Mouse (Mus musculus): ENCODE results near the gene Mme. TPM values are rescaled to one million over a fixed set of nuclear protein-coding genes. Genes with fewer than 3 reads are reported as not detected.

The Mme gene
- polyA plus RNA-seq, 2 experiments, result 0.03 to 0.11 TPM

DNA sequence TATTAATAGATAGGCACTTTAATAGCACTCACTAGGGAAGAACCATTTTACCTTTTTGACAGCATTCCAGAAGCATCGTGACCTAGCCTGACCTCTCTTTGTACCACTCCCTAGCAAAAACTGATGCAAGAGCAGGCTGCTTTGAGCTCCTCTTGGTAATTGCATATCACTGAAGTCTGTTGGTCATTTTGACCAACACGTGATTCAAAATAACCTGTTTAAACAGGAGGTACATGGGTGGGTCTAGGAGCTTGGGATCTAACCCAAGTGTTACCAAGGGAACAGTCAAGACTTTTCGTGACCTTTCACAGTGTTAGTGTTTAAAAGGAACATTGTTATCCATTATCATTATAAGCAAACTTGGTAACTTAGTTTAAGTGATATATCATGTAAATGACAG lies 76.2 kb downstream of the Mme start:
- H3K27ac ChIP-seq, result no peak overlapping the region
- ATAC-seq (ENCODE audit: insufficient read depth), result no peak
- no peak for DNase-seq (ENCODE audit: low read depth in 3 of 3, low spot score in 3 of 3)
- no peaks in the 10 kb centered on the region for H3K9me3 ChIP-seq (ENCODE audit: control insufficient read depth, low read length)
- H3K9ac ChIP-seq (replicated peaks), result no peak overlapping the region
- no peak for TF ChIP-seq CTCF (IDR thresholded peaks at IDR 0.05; ENCODE audit: low read depth)
- TF ChIP-seq EP300 (IDR thresholded peaks at IDR 0.05; ENCODE audit: low read depth), result no peak
- H3K4me2 ChIP-seq (ENCODE audit: low read depth), result no peak overlapping the region
- 50% methylated on average over 3 of the region's 3 CpGs for WGBS (ENCODE audit: insufficient replicate concordance)
- H3K4me1 ChIP-seq (replicated peaks; ENCODE audit: control insufficient read depth in 2 of 2, insufficient read depth in 2 of 2, low read length in 1 of 2), result no peaks in the 10 kb centered on the region
- no peak overlapping the region for H3K4me3 ChIP-seq (ENCODE audit: insufficient read depth in 1 of 2, low read depth in 2 of 2, low read length in 2 of 2)
- H3K36me3 ChIP-seq (replicated peaks; ENCODE audit: control insufficient read depth, insufficient read depth, low read depth), result no peaks in the 10 kb centered on the region
- no peaks in the 10 kb centered on the region for H3K27me3 ChIP-seq (ENCODE audit: control insufficient read depth, insufficient read depth, low read length)

DNA sequence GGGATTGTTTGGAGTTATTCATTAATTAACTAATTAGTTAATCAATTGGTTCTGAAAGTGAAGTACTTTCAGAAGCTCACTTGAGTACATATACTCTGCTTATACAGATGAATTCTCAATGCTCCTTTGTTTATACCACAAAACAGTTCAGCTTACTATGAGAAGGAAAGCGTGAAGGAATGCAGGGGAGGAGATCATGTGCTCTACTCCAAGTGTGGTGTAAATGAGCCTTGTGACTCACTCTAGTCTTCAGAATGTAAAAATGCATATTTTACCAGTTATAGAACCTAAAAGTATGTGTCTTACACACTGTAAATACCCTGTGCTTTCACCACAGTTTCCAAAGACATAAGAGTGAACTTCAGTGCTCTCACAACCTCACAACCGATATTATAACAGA lies 84.3 kb downstream of the Mme start:
- Histone ChIP-seq H3K27me3 (ENCODE audit: control insufficient read depth, insufficient read depth, low read length) (no peaks in the 10 kb centered on the region), H3K4me2 (ENCODE audit: low read depth) (no peak overlapping the region), H3K36me3 (replicated peaks; ENCODE audit: control insufficient read depth, insufficient read depth, low read depth) (no peaks in the 10 kb centered on the region), H3K9me3 (ENCODE audit: control insufficient read depth, low read length) (no peaks in the 10 kb centered on the region), H3K4me1 (replicated peaks; ENCODE audit: control insufficient read depth in 2 of 2, insufficient read depth in 2 of 2, low read length in 1 of 2) (no peaks in the 10 kb centered on the region), H3K9ac (replicated peaks) (no peak overlapping the region), H3K4me3 (ENCODE audit: insufficient read depth in 1 of 2, low read depth in 2 of 2, low read length in 2 of 2) (no peak overlapping the region), H3K27ac (no peak overlapping the region)
- no peak for DNase-seq (ENCODE audit: low read depth in 3 of 3, low spot score in 3 of 3)
- TF ChIP-seq EP300 (IDR thresholded peaks at IDR 0.05; ENCODE audit: low read depth) (no peak), CTCF (IDR thresholded peaks at IDR 0.05; ENCODE audit: low read depth) (no peak)
- no peak for ATAC-seq (ENCODE audit: insufficient read depth)
- WGBS (ENCODE audit: insufficient replicate concordance), result 56% methylated on average over 2 of the region's 2 CpGs

DNA sequence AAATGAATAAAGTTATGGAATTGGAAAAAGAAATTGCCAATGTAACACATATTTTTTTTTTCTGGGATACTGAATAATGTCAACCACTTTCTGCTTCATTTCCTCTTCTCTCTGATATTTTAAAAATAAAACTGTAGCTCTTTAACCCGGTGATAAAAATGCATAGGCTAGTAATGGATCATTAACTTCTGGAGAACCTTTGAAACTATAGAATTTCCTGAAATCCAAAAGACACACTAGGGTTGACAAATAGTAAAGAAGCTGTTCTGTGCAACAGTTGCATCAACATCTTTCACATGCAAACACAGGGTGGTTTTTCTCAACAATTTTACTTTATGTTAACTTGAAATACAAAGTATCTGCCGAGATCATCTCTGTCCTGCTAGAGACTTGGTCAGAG lies 98.8 kb downstream of the Mme start:
- Histone ChIP-seq H3K9ac (replicated peaks) (no peak overlapping the region), H3K4me2 (ENCODE audit: low read depth) (no peak overlapping the region), H3K9me3 (ENCODE audit: control insufficient read depth, low read length) (no peaks in the 10 kb centered on the region), H3K4me3 (ENCODE audit: insufficient read depth in 1 of 2, low read depth in 2 of 2, low read length in 2 of 2) (no peak overlapping the region), H3K27me3 (ENCODE audit: control insufficient read depth, insufficient read depth, low read length) (no peaks in the 10 kb centered on the region), H3K36me3 (replicated peaks; ENCODE audit: control insufficient read depth, insufficient read depth, low read depth) (no peaks in the 10 kb centered on the region), H3K4me1 (replicated peaks; ENCODE audit: control insufficient read depth in 2 of 2, insufficient read depth in 2 of 2, low read length in 1 of 2) (no peaks in the 10 kb centered on the region), H3K27ac (no peak overlapping the region)
- DNase-seq (ENCODE audit: low read depth in 3 of 3, low spot score in 3 of 3) (no peak), ATAC-seq (ENCODE audit: insufficient read depth) (no peak)
- TF ChIP-seq CTCF (IDR thresholded peaks at IDR 0.05; ENCODE audit: low read depth) (no peak), EP300 (IDR thresholded peaks at IDR 0.05; ENCODE audit: low read depth) (no peak)
- WGBS (ENCODE audit: insufficient replicate concordance), result 45% methylated on average over 2 of the region's 2 CpGs

DNA sequence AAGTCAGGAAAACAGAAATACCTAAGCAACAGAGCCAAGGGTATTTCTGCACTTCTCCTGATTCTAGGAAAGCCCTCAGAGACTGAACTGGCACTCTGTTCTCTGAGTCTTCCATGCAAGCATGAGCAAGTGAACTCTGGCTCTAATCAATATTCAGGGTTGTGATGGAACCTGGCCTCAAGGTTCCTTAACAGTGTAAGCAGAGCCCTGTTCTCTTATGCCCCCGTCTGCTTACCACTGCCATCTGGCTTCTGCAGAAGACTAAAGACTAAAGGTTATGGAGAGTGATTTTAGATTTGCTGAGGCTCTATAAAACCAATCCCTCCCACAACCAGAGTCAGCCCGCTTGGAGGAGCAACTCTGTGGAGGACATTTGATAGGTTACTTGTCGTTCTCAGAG lies 99.2 kb downstream of the Mme start:
- Histone ChIP-seq H3K4me3 (ENCODE audit: insufficient read depth in 1 of 2, low read depth in 2 of 2, low read length in 2 of 2) (no peak overlapping the region), H3K4me2 (ENCODE audit: low read depth) (no peak overlapping the region), H3K27ac (no peak overlapping the region), H3K27me3 (ENCODE audit: control insufficient read depth, insufficient read depth, low read length) (no peaks in the 10 kb centered on the region), H3K9me3 (ENCODE audit: control insufficient read depth, low read length) (no peaks in the 10 kb centered on the region), H3K4me1 (replicated peaks; ENCODE audit: control insufficient read depth in 2 of 2, insufficient read depth in 2 of 2, low read length in 1 of 2) (no peaks in the 10 kb centered on the region), H3K9ac (replicated peaks) (no peak overlapping the region), H3K36me3 (replicated peaks; ENCODE audit: control insufficient read depth, insufficient read depth, low read depth) (no peaks in the 10 kb centered on the region)
- WGBS (ENCODE audit: insufficient replicate concordance), result 40% methylated on average over 3 of the region's 3 CpGs
- DNase-seq (ENCODE audit: low read depth in 3 of 3, low spot score in 3 of 3) (no peak), ATAC-seq (ENCODE audit: insufficient read depth) (no peak)
- no peak for TF ChIP-seq CTCF (IDR thresholded peaks at IDR 0.05; ENCODE audit: low read depth)
- no peak for TF ChIP-seq EP300 (IDR thresholded peaks at IDR 0.05; ENCODE audit: low read depth)

DNA sequence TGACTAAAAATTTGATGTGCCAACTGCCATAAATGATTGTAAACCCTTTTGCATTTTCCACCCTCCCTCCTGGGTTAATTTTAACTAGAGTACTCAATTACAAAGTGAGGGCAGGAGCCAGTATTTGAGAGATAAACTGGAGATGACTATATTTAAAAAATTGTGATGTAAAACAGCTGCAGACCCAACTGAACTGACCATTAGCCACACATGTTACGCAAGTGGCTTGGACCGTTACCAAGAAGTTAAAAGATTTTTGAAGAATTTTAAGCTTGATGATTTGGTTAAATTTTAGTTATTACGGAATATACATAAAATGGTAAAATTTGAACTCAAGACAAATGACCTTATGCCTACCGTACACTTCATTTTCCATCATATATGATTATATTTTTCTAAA lies 100.1 kb downstream of the Mme start:
- no peak for ATAC-seq (ENCODE audit: insufficient read depth)
- Histone ChIP-seq H3K9me3 (ENCODE audit: control insufficient read depth, low read length) (no peaks in the 10 kb centered on the region), H3K27ac (no peak overlapping the region), H3K4me1 (replicated peaks; ENCODE audit: control insufficient read depth in 2 of 2, insufficient read depth in 2 of 2, low read length in 1 of 2) (no peaks in the 10 kb centered on the region), H3K27me3 (ENCODE audit: control insufficient read depth, insufficient read depth, low read length) (no peaks in the 10 kb centered on the region), H3K4me2 (ENCODE audit: low read depth) (no peak overlapping the region), H3K9ac (replicated peaks) (no peak overlapping the region), H3K4me3 (ENCODE audit: insufficient read depth in 1 of 2, low read depth in 2 of 2, low read length in 2 of 2) (no peak overlapping the region), H3K36me3 (replicated peaks; ENCODE audit: control insufficient read depth, insufficient read depth, low read depth) (no peaks in the 10 kb centered on the region)
- TF ChIP-seq EP300 (IDR thresholded peaks at IDR 0.05; ENCODE audit: low read depth) (no peak), CTCF (IDR thresholded peaks at IDR 0.05; ENCODE audit: low read depth) (no peak)
- 72% methylated on average over 4 of the region's 4 CpGs for WGBS (ENCODE audit: insufficient replicate concordance)
- DNase-seq (ENCODE audit: low read depth in 3 of 3, low spot score in 3 of 3), result no peak

Measured in liver, embryonic 14.5 days (tissue).